ENCODE assay signal across 8 mouse cellular contexts in the genomic region with DNA sequence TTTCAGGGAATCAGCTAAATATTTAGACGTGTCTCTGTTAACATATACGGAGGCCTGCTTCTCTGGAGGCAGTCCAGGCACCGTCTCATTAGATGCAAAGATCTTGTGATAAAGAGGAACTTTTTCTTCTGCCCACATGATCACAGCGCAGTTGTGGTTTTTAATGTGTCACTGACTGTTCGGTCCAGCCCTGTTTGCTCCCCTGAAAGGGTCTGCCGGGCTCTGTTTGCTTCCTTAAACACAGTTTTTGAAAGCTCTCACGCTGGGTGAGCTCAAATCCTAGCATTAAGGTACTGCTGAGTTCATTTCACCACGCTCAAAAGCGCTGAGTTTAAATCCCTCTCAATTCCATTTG. TPM values are rescaled to one million over a fixed set of nuclear protein-coding genes. Genes with fewer than 3 reads are reported as not detected.
DNase-seq lines count a peak whose midpoint lies in the region; ATAC-seq lines count a peak whose summit lies in the region.

No protein-coding gene starts in this region.

- no peaks in the 10 kb centered on the region for H3K27me3 ChIP-seq in hindbrain, embryonic 11.5 days (ENCODE audit: control insufficient read depth, insufficient read depth, low read length)
- H3K27me3 ChIP-seq in midbrain, embryonic 10.5 days (ENCODE audit: low read depth, poor library complexity, severe bottlenecking) = peaks cover 83% of the 10 kb centered on the region

- WGBS in hindbrain, embryonic 11.5 days = 10% methylated on average over 9 of the region's 9 CpGs
- WGBS in midbrain, embryonic 10.5 days = 5% methylated on average over 9 of the region's 9 CpGs

- H3K4me2 ChIP-seq in hindbrain, embryonic 11.5 days (replicated peaks; ENCODE audit: low read depth, low read length) = peak overlapping the region; percentile 31; the same call in 1 of the 2 replicates

- peak; percentile 64 for DNase-seq in embryo, embryonic 11 days
- DNase-seq in embryo, embryonic 10.5 days (ENCODE audit: low spot score) = no peak
- DNase-seq in MEL-GATA-1-ER (ENCODE audit: extremely low read depth, low read depth) = peak; percentile 47
- peak; percentile 50 for DNase-seq in hindbrain, embryonic 11.5 days (ENCODE audit: low spot score)
- DNase-seq in midbrain, embryonic 10.5 days (ENCODE audit: low spot score) = peak; percentile 50
- no peak for DNase-seq in frontal cortex, postnatal 36 days (ENCODE audit: low spot score in 2 of 2)
- DNase-seq in adrenal gland, postnatal 14 days = no peak

- no peaks in the 10 kb centered on the region for H3K36me3 ChIP-seq in hindbrain, embryonic 11.5 days (ENCODE audit: control insufficient read depth, insufficient read depth, low read length)
- H3K36me3 ChIP-seq in midbrain, embryonic 10.5 days = no peaks in the 10 kb centered on the region

- ATAC-seq in hindbrain, embryonic 11.5 days (ENCODE audit: low FRiP score) = no peak
- ATAC-seq in frontal cortex, adult (ENCODE audit: low TSS enrichment) = no peak

- no peak overlapping the region for H3K4me3 ChIP-seq in hindbrain, embryonic 11.5 days (ENCODE audit: low read depth, low read length)
- peak overlapping the region; percentile 20 for H3K4me3 ChIP-seq in midbrain, embryonic 10.5 days

- H3K9me3 ChIP-seq in hindbrain, embryonic 11.5 days (ENCODE audit: control insufficient read depth, low read length) = no peaks in the 10 kb centered on the region
- no peaks in the 10 kb centered on the region for H3K9me3 ChIP-seq in midbrain, embryonic 10.5 days (replicated peaks)

- H3K27ac ChIP-seq in hindbrain, embryonic 11.5 days (ENCODE audit: low read depth, low read length) = peak overlapping the region; percentile 63
- H3K27ac ChIP-seq in midbrain, embryonic 10.5 days (replicated peaks) = 0 out of 2 replicates have a peak overlapping the region, but pooled peaks have one; percentile 28

- no peak overlapping the region for H3K9ac ChIP-seq in hindbrain, embryonic 11.5 days (ENCODE audit: low read depth, low read length)

- H3K4me1 ChIP-seq in hindbrain, embryonic 11.5 days (replicated peaks; ENCODE audit: control insufficient read depth, insufficient read depth, low read length) = peaks cover 7% of the 10 kb centered on the region
- H3K4me1 ChIP-seq in midbrain, embryonic 10.5 days = peaks cover 54% of the 10 kb centered on the region

RNA-seq across cellular contexts. Expression of gene Cdk15, which starts 59.3 kb away (rescaled TPM):
- polyA plus RNA-seq in hindbrain, embryonic 11.5 days (2014; fragmentation: Nextera tagmentation; extraction: Ambion mirVana) = 1.1 and 1.8 TPM in 2 replicates
- 0.77 and 0.82 TPM in 2 replicates for polyA plus RNA-seq in midbrain, embryonic 10.5 days (2016; fragmentation: Nextera tagmentation; extraction: Ambion mirVana)
- total RNA-seq in adrenal gland, postnatal 14 days (2021) = not detected in 2 replicates

Comparison
In these comparisons a context has a peak if more than half of its experiments do, and no peak if none do; other contexts are left out.
1. DNase-seq: peak in embryo, embryonic 11 days (single experiment), MEL-GATA-1-ER (single experiment), hindbrain, embryonic 11.5 days (single experiment) and midbrain, embryonic 10.5 days (single experiment); none in embryo, embryonic 10.5 days (single experiment), frontal cortex, postnatal 36 days (0 of 2) and adrenal gland, postnatal 14 days (single experiment).